Mouse (Mus musculus) liver, adult 2 months (tissue): ENCODE measurements around the gene 4930523C07Rik.

ENCODE experiments used
- CTCF ChIP-seq: fragments of 200-500 bp; IDR thresholded peaks from 2 replicates; pipeline ENCODE4 v1.5.1; 2011; ENCODE audit warnings: low read depth, low read length, control low read depth
- POLR2A ChIP-seq: fragments of 200-500 bp; IDR thresholded peaks from 2 replicates; pipeline ENCODE4 v1.6.1; 2011; ENCODE audit warnings: low read length, control low read depth; ENCODE audit not compliant: insufficient read depth; ENCODE audit errors: extremely low read depth

- TF ChIP-seq POLR2A: no peak
- TF ChIP-seq CTCF: no peak
Measured at GRCm38 (mm10) chr1:159998349-159998748, 45.8 kb upstream of the 4930523C07Rik start.
